Mouse (Mus musculus): ENCODE results near the gene Man1c1. TPM values are rescaled to one million over a fixed set of nuclear protein-coding genes. Genes with fewer than 3 reads are reported as not detected.

Man1c1 gene
- polyA plus RNA-seq, 1 experiment from 2014 or later = 5.6 TPM

DNA sequence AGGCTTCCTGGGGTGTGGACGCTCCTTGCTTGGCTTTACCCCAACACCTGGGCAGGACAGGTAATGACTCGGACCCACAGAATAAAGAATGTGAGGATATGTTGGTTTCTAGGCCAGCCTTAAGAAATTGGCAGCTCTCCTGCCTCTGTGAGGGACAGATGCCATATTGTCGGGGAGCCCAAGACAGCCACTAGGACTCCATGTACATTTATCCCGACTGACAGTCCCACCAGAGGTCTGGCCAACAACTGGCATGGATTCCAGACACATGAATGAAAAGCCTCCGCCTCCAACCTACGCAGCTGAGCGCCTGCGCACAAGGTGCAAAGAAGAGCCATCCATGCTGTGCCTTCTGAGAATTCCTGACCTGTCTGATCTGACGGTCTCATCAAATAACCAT, 104.0 kb downstream of the Man1c1 start:
- no peaks in the 10 kb centered on the region for H3K36me3 ChIP-seq (ENCODE audit: control insufficient read depth, insufficient read depth, low read length)
- no peaks in the 10 kb centered on the region for H3K9me3 ChIP-seq (ENCODE audit: control insufficient read depth, low read length)
- H3K4me1 ChIP-seq (ENCODE audit: control insufficient read depth, insufficient read depth, low read length) = 0 out of 2 replicates have a peak, but pooled peaks cover 6% of the 10 kb centered on the region
- no peak for ATAC-seq (ENCODE audit: low read depth)
- H3K27me3 ChIP-seq (ENCODE audit: control insufficient read depth, insufficient read depth, low read length) = no peaks in the 10 kb centered on the region
- H3K4me3 ChIP-seq (ENCODE audit: low read depth, low read length) = no peak overlapping the region
- no peak overlapping the region for H3K9ac ChIP-seq (replicated peaks; ENCODE audit: low read depth, low read length)
- peak overlapping the region; percentile 4 for H3K27ac ChIP-seq (ENCODE audit: low read depth, low read length)
- WGBS = 83% methylated on average over 9 of the region's 9 CpGs
- H3K4me2 ChIP-seq (ENCODE audit: low read depth, low read length) = no peak overlapping the region

DNA sequence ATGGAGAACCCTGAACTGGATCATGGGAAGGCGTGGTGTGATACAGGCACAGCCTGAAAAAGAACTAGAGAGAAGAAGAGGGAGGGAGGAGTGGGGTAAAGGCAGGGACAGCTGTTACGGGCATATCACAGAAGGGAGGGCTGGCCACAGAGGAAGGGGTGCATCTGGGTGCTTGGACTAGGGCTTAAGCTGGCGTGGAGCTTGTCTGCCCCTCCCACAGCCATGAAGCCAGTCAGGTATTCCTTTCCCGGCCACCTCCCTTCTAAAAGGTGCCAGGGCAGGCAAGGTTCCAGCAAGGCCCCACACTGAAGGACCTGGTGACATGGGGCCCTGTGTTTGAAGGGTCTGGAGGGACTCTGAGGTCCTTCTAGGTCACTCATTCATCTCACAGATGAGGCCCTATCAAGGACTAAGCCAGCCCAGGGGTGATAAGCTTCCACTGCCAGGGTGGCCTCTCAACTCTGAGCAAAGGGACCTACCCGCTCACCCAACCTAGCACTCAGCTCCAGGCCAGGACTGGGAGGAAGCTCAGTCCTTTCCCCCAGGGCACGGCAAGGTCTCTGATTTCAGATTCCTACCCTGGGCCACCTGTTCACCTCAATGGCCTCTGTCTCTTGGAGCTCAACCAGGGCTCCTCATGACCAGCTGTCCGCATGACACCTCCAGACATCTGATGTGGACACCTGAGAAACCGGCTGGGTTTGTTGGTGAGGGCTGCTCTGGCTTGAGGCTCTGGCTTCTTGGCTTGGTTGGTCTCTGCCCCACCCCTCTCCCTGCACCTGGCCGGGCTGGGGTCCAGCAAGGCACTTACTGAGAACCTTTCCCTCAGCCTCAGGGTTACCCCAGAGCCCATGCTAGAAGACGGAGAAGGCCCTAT, 107.0 kb downstream of the Man1c1 start:
- no peak overlapping the region for H3K9ac ChIP-seq (replicated peaks; ENCODE audit: low read depth, low read length)
- no peaks in the 10 kb centered on the region for H3K36me3 ChIP-seq (ENCODE audit: control insufficient read depth, insufficient read depth, low read length)
- H3K4me1 ChIP-seq (ENCODE audit: control insufficient read depth, insufficient read depth, low read length) = peaks cover 15% of the 10 kb centered on the region; the same call in 1 of the 2 replicates
- H3K27me3 ChIP-seq (ENCODE audit: control insufficient read depth, insufficient read depth, low read length) = no peaks in the 10 kb centered on the region
- H3K4me2 ChIP-seq (ENCODE audit: low read depth, low read length) = no peak overlapping the region
- no peak overlapping the region for H3K27ac ChIP-seq (ENCODE audit: low read depth, low read length)
- H3K4me3 ChIP-seq (ENCODE audit: low read depth, low read length) = no peak overlapping the region
- no peak for ATAC-seq (ENCODE audit: low read depth)
- 88% methylated on average over 10 of the region's 10 CpGs for WGBS
- no peaks in the 10 kb centered on the region for H3K9me3 ChIP-seq (ENCODE audit: control insufficient read depth, low read length)

DNA sequence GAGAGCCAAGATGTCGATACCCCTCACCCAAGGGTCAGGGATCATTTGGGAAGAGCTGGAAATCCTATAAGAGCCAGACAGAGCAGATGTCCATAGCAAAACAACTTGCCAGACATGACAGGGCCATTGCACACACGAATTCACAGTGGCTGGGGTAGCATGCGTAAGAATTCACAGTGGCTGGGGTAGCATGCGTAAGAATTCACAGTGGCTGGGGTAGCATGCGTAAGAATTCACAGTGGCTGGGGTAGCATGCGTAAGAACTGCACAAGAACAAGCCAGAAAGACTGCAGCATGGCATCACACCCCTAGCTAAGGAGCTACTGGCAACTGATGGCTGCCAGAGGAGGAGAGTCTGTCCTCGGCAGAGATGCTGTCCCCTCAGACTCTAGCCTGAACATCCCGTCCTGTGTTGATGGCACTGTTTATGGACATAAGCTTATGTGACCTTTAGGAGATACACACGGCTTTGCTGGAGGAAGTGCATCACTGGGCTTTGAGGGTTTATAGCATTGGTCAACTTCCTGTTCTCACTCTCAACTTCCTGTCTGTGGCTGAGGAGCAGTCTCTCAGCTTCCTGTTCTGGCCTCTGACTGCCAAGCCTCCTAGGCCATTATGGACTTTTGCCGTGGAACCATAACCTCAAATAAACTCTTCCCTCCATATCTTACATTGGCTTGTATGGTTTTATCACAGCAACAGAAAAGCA, 109.2 kb downstream of the Man1c1 start:
- H3K4me2 ChIP-seq (ENCODE audit: low read depth, low read length) = no peak overlapping the region
- no peak overlapping the region for H3K9ac ChIP-seq (replicated peaks; ENCODE audit: low read depth, low read length)
- H3K36me3 ChIP-seq (ENCODE audit: control insufficient read depth, insufficient read depth, low read length) = no peaks in the 10 kb centered on the region
- no peak overlapping the region for H3K4me3 ChIP-seq (ENCODE audit: low read depth, low read length)
- ATAC-seq (ENCODE audit: low read depth) = no peak
- H3K27ac ChIP-seq (ENCODE audit: low read depth, low read length) = no peak overlapping the region
- 92% methylated on average over 10 of the region's 10 CpGs for WGBS
- H3K4me1 ChIP-seq (ENCODE audit: control insufficient read depth, insufficient read depth, low read length) = peaks cover 20% of the 10 kb centered on the region
- H3K9me3 ChIP-seq (ENCODE audit: control insufficient read depth, low read length) = no peaks in the 10 kb centered on the region
- no peaks in the 10 kb centered on the region for H3K27me3 ChIP-seq (ENCODE audit: control insufficient read depth, insufficient read depth, low read length)

GRCm38 (mm10) chr4:134592442-134592841, 111.6 kb downstream of the Man1c1 start:
- H3K9me3 ChIP-seq (ENCODE audit: control insufficient read depth, low read length) = no peaks in the 10 kb centered on the region
- no peak overlapping the region for H3K4me2 ChIP-seq (ENCODE audit: low read depth, low read length)
- no peaks in the 10 kb centered on the region for H3K36me3 ChIP-seq (ENCODE audit: control insufficient read depth, insufficient read depth, low read length)
- no peaks in the 10 kb centered on the region for H3K27me3 ChIP-seq (ENCODE audit: control insufficient read depth, insufficient read depth, low read length)
- peaks cover 21% of the 10 kb centered on the region for H3K4me1 ChIP-seq (ENCODE audit: control insufficient read depth, insufficient read depth, low read length)
- WGBS = 30% methylated on average over 4 of the region's 4 CpGs
- H3K4me3 ChIP-seq (ENCODE audit: low read depth, low read length) = no peak overlapping the region
- ATAC-seq (ENCODE audit: low read depth) = no peak
- no peak overlapping the region for H3K27ac ChIP-seq (ENCODE audit: low read depth, low read length)
- no peak overlapping the region for H3K9ac ChIP-seq (replicated peaks; ENCODE audit: low read depth, low read length)

GRCm38 (mm10) chr4:134591506-134592061, 112.5 kb downstream of the Man1c1 start:
- H3K27me3 ChIP-seq (ENCODE audit: control insufficient read depth, insufficient read depth, low read length) = no peaks in the 10 kb centered on the region
- peak; percentile 72 for ATAC-seq (ENCODE audit: low read depth)
- no peaks in the 10 kb centered on the region for H3K36me3 ChIP-seq (ENCODE audit: control insufficient read depth, insufficient read depth, low read length)
- no peaks in the 10 kb centered on the region for H3K9me3 ChIP-seq (ENCODE audit: control insufficient read depth, low read length)
- peaks cover 21% of the 10 kb centered on the region for H3K4me1 ChIP-seq (ENCODE audit: control insufficient read depth, insufficient read depth, low read length)
- 37% methylated on average over 11 of the region's 11 CpGs for WGBS
- H3K9ac ChIP-seq (replicated peaks; ENCODE audit: low read depth, low read length) = peak overlapping the region; percentile 34; the same call in 1 of the 2 replicates
- no peak overlapping the region for H3K4me3 ChIP-seq (ENCODE audit: low read depth, low read length)
- no peak overlapping the region for H3K4me2 ChIP-seq (ENCODE audit: low read depth, low read length)
- H3K27ac ChIP-seq (ENCODE audit: low read depth, low read length) = peak overlapping the region; percentile 70

- no peak overlapping the region for H3K4me2 ChIP-seq (ENCODE audit: low read depth, low read length)
- H3K36me3 ChIP-seq (ENCODE audit: control insufficient read depth, insufficient read depth, low read length) = no peaks in the 10 kb centered on the region
- peaks cover 21% of the 10 kb centered on the region for H3K4me1 ChIP-seq (ENCODE audit: control insufficient read depth, insufficient read depth, low read length)
- H3K27ac ChIP-seq (ENCODE audit: low read depth, low read length) = no peak overlapping the region
- no peaks in the 10 kb centered on the region for H3K9me3 ChIP-seq (ENCODE audit: control insufficient read depth, low read length)
- WGBS = 84% methylated on average over 10 of the region's 10 CpGs
- H3K4me3 ChIP-seq (ENCODE audit: low read depth, low read length) = no peak overlapping the region
- no peak overlapping the region for H3K9ac ChIP-seq (replicated peaks; ENCODE audit: low read depth, low read length)
- no peak for ATAC-seq (ENCODE audit: low read depth)
- H3K27me3 ChIP-seq (ENCODE audit: control insufficient read depth, insufficient read depth, low read length) = no peaks in the 10 kb centered on the region
Measured at GRCm38 (mm10) chr4:134590227-134590926, 113.7 kb downstream of the Man1c1 start.

DNA sequence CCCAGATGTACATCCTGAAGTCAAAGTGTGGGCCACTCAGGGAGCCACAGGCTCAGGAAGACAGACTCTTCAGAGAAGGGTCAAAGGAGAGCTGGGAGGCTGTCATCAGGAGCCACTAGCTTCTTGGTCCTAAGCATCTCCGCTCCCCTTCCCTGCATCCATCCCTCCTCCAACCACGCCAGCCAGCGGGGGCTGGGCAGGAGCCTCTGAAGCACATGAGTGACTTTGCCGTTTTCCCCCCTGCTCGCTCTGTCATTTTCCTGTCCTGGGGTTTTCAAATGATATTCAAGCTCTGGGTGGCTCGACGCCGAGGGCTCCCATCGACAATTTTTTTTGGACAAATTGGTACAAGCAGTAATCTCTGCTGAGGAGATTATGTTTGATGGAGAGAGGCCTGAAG, 114.3 kb downstream of the Man1c1 start:
- no peak for ATAC-seq (ENCODE audit: low read depth)
- H3K9me3 ChIP-seq (ENCODE audit: control insufficient read depth, low read length) = no peaks in the 10 kb centered on the region
- no peak overlapping the region for H3K9ac ChIP-seq (replicated peaks; ENCODE audit: low read depth, low read length)
- WGBS = 79% methylated on average over 9 of the region's 9 CpGs
- H3K36me3 ChIP-seq (ENCODE audit: control insufficient read depth, insufficient read depth, low read length) = no peaks in the 10 kb centered on the region
- no peaks in the 10 kb centered on the region for H3K27me3 ChIP-seq (ENCODE audit: control insufficient read depth, insufficient read depth, low read length)
- H3K27ac ChIP-seq (ENCODE audit: low read depth, low read length) = no peak overlapping the region
- H3K4me2 ChIP-seq (ENCODE audit: low read depth, low read length) = no peak overlapping the region
- H3K4me1 ChIP-seq (ENCODE audit: control insufficient read depth, insufficient read depth, low read length) = peaks cover 21% of the 10 kb centered on the region
- no peak overlapping the region for H3K4me3 ChIP-seq (ENCODE audit: low read depth, low read length)

GRCm38 (mm10) chr4:134588951-134589350, 115.1 kb downstream of the Man1c1 start:
- WGBS = 83% methylated on average over 5 of the region's 5 CpGs
- Histone ChIP-seq H3K4me3 (ENCODE audit: low read depth, low read length) (no peak overlapping the region), H3K9me3 (ENCODE audit: control insufficient read depth, low read length) (no peaks in the 10 kb centered on the region), H3K4me1 (ENCODE audit: control insufficient read depth, insufficient read depth, low read length) (peaks cover 21% of the 10 kb centered on the region), H3K9ac (replicated peaks; ENCODE audit: low read depth, low read length) (no peak overlapping the region), H3K27ac (ENCODE audit: low read depth, low read length) (no peak overlapping the region), H3K4me2 (ENCODE audit: low read depth, low read length) (no peak overlapping the region), H3K27me3 (ENCODE audit: control insufficient read depth, insufficient read depth, low read length) (no peaks in the 10 kb centered on the region), H3K36me3 (ENCODE audit: control insufficient read depth, insufficient read depth, low read length) (no peaks in the 10 kb centered on the region)
- ATAC-seq (ENCODE audit: low read depth) = no peak

All from neural tube, embryonic 14.5 days (tissue).